Mouse (Mus musculus) embryo, embryonic 11.5 days (tissue): ENCODE measurements at regions not wholly inside any gene's neighbourhood (a gene's known extent, or its start where the extent isn't known, plus 50 kb on each side); places are given as distances from the start of the nearest gene placed in this dataset.
"Not testable (repeated sequence)": the region's sequence is repeated elsewhere in the genome, so short reads cannot be mapped to it uniquely, and the experiment has no call there.

Experiments
- DNase-seq: peaks from one replicate; pipeline ENCODE4 v3.0.0-alpha.2; 2012; ENCODE audit warnings: low read depth, low spot score

DNA sequence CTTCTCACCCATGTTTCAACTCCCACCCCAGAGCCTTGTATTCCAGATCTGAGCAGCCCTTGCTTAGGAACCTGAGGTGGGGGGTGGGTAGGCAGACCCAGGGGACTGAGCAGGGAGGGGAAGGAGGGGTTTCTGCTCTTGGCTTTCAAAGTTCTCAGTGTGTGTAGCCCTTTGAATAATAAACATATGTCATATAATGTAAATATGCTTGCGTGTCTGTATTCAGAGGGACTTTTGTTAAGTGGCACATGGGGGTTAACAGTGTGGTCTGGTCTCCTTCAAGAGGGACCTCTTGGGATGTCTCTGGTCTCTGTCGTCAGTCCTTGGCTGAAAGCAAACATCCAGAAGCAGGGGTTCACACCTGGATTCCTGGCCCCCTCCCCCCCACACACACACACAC lies 149.1 kb upstream of the Rtl1 start:
- DNase-seq = peak; percentile 7

DNA sequence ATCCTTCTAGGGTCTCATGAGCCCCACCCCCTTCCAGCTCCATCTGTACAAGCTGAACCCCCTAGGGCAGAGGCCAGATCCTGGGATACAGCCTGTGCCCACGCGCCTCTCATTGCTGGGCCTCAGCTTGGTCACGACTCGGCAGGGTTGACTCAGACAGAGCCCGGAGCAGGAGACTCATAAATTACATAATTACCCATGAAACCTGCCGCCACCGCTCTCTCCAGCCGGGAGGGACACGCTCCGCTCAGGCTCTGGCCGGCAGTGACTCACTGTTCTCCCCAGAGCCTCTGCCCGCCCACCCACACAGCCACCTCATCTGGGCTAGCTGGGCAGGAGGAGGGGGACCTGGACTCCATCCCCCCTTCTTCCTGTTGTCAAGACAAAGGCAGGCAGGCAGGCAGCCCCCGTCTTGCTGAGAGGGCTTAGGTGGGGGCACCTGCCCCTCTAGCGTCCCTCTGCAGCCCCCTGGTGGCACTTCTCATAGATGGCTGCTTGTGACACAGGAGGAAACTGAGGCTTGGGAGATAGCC lies 149.6 kb upstream of the Rtl1 start:
- peak; percentile 67 for DNase-seq

DNA sequence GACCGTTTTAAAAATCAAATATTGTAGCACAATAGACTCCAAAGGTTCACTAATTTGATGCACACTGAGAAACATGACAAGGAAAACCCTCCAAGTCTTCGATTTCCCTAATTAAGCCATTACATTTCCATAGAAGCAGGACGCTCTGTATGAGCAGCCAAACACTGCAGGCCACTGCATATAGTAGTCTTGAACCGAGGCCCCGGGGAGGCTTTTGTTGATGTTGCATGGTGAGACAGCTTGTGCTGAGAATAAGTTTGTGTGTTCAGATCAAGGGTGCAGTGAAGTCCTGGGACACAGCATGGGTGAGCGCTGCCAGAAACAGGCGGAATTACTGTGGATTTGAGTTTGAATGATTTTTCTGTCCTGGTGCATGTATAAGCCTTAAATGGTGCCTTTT lies 154.9 kb upstream of the Rtl1 start:
- no peak for DNase-seq

DNA sequence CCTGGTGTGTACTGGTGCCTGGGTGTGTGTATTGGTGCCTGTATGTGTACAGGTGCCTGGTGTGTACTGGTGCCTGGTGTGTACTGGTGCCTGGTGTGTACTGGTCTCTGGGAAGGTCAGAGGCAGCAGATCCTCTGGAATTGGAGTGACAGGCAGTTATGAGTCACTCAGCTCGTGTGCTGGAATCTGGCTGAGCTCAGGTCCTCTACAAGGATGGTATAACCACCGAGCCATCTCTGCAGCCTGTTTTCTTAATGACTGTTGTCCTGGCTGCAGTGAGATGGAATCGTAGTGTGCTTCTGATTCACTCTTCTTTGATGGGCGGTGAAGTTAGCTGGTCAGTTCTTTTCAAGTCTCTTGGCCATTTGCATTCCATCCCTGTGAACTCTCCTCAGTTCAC lies 164.2 kb upstream of the Rtl1 start:
- DNase-seq = no peak

DNA sequence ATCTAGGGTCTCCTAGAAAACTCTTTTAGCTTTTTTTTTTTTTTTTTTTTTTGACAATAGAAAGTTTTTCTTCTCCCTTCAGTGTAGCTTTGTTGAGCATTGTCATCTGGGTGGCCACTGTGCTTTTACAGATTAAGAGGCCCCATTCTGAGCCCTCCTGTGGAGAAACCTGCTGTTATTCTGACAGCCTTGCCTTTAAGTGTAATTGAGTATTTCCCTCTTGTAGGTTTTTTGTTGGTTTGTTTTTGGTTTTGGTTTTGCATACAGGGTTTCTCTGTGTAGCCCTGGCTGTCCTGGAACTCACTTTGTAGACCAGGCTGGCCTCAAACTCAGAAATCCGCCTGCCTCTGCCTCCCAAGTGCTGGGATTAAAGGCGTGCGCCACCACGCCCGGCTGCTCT lies 166.5 kb upstream of the Rtl1 start:
- not testable (repeated sequence) for DNase-seq

DNA sequence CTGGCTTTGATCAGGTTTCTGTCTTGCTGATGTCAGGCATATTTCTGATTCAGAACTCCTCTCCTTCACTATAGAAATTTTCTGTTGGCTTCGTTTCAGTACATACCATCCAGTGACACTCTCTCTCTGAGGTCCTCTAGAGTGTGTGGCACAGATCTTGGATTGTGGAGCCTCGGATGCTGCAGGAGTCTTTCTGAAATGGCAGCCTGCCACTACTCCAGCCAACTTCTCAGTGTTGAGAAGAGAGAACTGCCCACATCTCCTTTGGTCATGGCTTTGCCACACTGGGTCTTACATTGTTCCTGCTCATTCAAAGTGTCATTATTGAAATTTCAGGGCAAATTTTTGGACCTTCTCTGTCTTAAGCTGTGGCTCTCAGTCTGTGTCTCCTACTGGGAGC lies 172.4 kb upstream of the Rtl1 start:
- no peak for DNase-seq

DNA sequence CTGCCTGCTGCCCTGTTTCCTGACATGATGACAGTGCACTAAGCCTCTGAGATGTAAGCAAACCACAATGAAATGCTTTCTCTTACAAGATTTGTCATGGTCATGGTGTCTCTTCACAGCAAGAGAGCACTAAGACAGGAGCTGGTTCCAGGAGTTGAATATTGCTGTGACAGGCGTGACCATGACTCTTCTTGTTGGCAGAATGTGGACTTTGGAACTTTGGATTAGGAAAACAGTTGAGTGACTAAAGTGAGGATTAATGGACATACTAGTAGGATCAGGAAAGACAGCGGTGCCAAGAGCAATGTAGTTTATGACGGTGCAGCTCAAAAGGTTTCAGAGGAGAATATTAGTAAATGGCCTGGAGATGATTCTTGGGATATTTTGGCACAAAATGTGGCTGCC lies 173.8 kb upstream of the Rtl1 start:
- DNase-seq = no peak

- no peak for DNase-seq
Measured at GRCm38 (mm10) chr12:109798846-109799245, 198.7 kb upstream of the Rtl1 start.

GRCm38 (mm10) chr12:109799395-109799794 lies 199.3 kb upstream of the Rtl1 start:
- DNase-seq = no peak

DNA sequence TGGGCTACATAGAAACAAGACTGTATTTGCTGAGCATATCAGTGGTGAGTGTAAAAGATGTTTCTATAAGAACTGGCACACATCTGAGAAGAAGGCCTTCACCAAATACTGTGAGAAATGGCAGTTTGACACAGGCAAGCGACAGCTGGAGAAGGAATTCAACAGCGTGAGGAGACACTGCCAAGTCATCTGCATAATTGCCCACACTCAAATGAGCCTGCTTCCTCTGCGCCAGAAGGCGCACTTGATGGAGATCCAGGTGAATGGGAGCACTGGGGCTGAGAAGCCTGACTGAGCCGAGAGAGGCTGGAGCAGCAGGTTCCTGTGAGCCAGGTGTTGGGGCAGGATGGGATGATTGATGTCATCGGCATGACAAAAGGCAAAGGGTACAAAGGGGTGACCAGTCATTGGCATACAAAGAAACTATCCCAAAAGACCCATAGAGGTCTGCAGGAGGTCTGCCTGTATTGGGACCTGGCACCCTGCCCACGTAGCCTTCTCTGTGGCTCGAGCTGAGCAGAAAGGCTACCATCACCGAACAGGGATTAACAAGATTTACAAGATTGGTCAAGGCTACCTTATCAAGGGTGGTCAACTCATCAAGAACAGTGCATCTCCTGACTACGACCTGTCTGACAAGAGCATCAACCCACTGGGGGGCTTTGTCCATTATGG lies 227.2 kb upstream of the Rtl1 start:
- DNase-seq = no peak

- peak; percentile 32 for DNase-seq
Measured at GRCm38 (mm10) chr12:109830303-109831020, 230.3 kb upstream of the Rtl1 start.

GRCm38 (mm10) chr12:109832964-109833363 lies 232.8 kb upstream of the Rtl1 start:
- no peak for DNase-seq

GRCm38 (mm10) chr12:109836521-109836920 lies 236.4 kb upstream of the Rtl1 start:
- no peak for DNase-seq

- no peak for DNase-seq
Measured at GRCm38 (mm10) chr12:109839126-109839587, 239.0 kb upstream of the Rtl1 start.

GRCm38 (mm10) chr12:109839946-109840524 lies 239.9 kb upstream of the Rtl1 start:
- DNase-seq = no peak

DNA sequence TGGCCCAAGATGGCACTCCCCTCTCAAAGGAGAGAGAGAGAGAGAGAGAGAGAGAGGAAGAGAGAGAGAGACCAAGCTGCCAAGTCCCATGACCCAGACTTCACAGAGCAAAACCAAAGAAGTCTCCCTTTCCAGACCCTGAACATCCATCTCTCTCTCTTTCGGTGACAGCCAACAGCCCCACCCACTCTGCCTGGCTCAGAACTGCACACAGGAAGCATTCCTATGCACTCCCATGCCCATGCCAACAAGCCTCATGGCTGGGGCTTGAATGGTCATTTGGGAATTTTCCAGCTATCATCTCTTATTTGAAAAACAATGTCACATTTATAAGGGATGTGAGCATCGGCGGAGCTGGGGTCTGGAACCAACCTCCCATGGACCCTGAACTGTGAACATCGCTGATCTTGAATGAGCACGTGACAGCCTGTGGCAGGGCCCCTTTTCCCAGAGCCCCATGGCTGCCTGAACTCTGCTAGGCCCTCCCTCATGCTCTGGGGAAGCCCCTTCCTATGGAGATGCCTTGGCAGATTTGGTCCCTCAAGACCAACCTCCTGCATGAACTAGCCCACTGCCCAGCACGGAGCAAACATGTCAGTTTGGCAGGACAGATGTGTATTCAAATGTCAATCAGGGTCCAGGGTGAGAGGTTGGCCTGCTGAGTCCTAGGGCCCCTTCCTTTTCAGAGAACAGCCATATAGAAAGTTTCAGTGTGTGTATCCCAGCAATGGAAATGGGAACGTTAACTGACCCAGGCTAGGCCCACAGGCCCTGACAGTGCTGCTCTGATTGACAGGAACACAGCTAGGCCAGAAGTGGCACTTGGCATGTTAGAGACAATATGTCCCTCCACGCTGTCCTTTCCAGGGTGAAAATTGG lies 244.8 kb upstream of the Rtl1 start:
- DNase-seq = no peak

DNA sequence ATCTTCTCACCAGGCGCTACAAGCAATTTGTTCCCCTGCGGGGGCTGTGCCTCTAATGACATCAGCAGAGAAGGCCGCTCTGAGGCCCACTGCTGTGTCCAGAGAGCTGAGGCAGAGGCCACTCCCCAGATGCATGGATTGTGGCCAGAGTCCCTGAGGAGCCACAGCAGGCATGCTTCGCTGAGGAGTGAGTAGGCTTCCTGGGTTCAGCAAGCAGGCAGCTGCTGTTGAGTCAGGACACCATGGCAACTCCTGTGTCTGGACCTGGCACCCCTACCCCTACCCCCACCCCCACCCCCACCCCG lies 245.4 kb upstream of the Rtl1 start:
- DNase-seq = no peak

DNA sequence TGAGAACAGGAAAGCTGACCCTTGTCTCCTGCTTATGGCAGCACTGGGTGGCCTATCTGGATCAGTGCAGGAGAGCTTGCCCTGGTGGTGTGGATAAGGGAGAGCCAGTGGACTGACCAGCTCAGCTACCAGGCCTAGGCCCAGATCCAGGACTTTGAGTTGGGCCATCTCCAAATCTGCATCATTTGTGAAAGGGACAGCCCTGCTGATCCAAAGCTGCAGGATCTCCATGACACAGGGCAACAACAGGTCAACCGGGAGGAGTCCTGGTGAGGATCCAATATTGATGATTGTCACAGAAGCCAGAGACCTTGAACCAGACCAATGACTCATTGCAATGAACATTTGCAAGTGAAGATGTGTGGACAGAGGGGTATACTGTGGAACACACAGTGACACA lies 256.2 kb upstream of the Rtl1 start:
- no peak for DNase-seq

GRCm38 (mm10) chr12:109857705-109858104 lies 257.6 kb upstream of the Rtl1 start:
- DNase-seq = no peak

DNA sequence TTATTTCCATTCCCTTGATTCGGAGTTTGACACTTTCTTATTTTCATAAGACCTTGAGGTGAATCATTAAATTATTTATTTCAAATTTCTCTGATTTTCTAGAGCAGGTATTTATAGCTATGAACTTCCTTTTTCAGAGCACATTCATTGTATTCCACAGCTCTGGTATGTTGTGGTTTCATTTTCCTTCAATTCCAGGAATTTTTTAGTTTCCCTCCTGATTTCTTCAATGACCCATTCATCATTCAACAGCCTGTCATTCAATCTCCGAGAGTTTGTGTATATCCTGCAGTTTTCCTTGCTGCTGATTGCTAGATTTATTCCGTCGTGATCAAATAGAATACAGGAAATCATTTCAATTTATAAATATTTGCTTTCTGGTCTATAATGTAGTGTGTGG lies 264.7 kb upstream of the Rtl1 start:
- DNase-seq = no peak

DNA sequence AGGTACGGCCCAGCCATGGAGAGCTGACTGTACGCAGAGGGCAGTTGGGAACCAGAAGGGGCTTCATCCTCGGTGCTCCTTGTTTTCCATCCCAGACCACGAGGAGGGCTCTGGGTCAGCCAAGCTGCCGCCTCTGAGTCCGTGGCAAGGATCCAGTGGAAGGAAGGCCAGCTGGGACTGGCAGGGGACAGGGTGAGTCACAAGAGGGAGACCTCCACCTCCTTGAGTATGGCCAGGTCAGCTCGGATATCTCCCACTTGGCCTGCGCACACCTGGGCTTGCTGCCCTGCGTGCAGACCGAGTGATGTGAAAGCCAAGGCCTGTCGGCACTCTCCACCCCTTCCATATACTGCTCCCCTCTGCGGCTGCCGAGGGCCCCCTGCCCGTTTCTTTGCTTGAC lies 270.9 kb upstream of the Rtl1 start:
- no peak for DNase-seq

DNA sequence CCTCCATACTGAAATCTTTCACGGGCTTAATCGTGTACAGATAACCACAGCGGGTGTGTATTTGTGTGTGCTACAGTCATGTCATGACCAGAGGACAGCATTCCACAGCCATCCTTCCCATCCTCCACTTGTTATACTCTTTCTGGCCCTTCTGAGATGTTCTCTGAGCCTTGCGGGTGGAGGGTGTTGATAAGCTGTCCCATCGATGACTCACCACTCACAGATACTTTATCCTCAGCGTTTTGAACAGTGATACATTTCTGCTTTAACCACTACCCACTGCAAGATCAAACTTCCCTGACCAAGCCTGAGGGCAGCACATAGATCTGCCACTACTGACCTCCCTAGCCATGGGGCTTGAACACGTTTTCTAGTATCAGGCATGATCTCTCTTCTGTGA lies 274.3 kb upstream of the Rtl1 start:
- no peak for DNase-seq
